Mouse (Mus musculus) midbrain, embryonic 15.5 days (tissue): ENCODE data around the gene Capn15. TPM values are rescaled to one million over a fixed set of nuclear protein-coding genes. Genes with fewer than 3 reads are reported as not detected.

Experiments
- ATAC-seq: fragments of 200-750 bp; cut with Nextera tagmentation; replicated peaks from 2 replicates; pipeline ENCODE4 v1.8.0; 2017; ENCODE audit warnings: moderate TSS enrichment
- H3K27ac ChIP-seq: fragments of 300-500 bp; sonication (generic); 2 replicates; pipeline ENCODE4 v1.5.1; 2015; ENCODE audit warnings: mild to moderate bottlenecking, inconsistent platforms
- H3K27me3 ChIP-seq: fragments of 300-500 bp; sonication (generic); replicated peaks from 2 replicates; pipeline ENCODE4 v1.6.1; 2015; ENCODE audit warnings: inconsistent platforms
- H3K36me3 ChIP-seq: fragments of 300-500 bp; sonication (generic); replicated peaks from 2 replicates; pipeline ENCODE4 v1.6.1; 2015; ENCODE audit warnings: inconsistent platforms
- H3K4me1 ChIP-seq: fragments of 300-500 bp; sonication (generic); 2 replicates; pipeline ENCODE4 v1.6.1; 2015; ENCODE audit warnings: inconsistent platforms
- H3K4me2 ChIP-seq: fragments of 300-500 bp; sonication (generic); 2 replicates; pipeline ENCODE4 v1.6.1; 2015; ENCODE audit warnings: inconsistent platforms, mild to moderate bottlenecking, moderate library complexity
- H3K4me3 ChIP-seq: fragments of 300-500 bp; sonication (generic); 2 replicates; pipeline ENCODE4 v1.5.1; 2015; ENCODE audit warnings: mild to moderate bottlenecking, inconsistent platforms
- H3K9ac ChIP-seq: fragments of 300-500 bp; sonication (generic); 2 replicates; pipeline ENCODE4 v1.6.1; 2015; ENCODE audit warnings: mild to moderate bottlenecking, inconsistent platforms
- H3K9me3 ChIP-seq: fragments of 300-500 bp; sonication (generic); 2 replicates; pipeline ENCODE4 v1.6.1; 2016; ENCODE audit warnings: inconsistent platforms
- WGBS: fragments of 180-500 bp; shearing (Covaris S2); methylation state at CpG from one replicate; pipeline ENCODE4 v1.1.7; 2015; ENCODE audit warnings: mixed read lengths; 5-methylcytosine and 5-hydroxymethylcytosine counted together
- polyA plus RNA-seq: library from polyadenylated mRNA; unstranded; fragments of >200 nt; fragmentation: Nextera tagmentation; extraction: Ambion mirVana; gene quantifications from 2 replicates; pipeline ENCODE4 v1.2.1, GENCODE M21; 2015

Capn15 gene
- polyA plus RNA-seq, result 22.2 and 23.8 TPM in 2 replicates

GRCm38 (mm10) chr17:25985306-25986294, at the start of gene Capn15:
Capn15 (minus strand) TSS chr17:25985796.
- whole genome bisulfite sequencing, result under 1% methylated on average over 90 of the region's 91 CpGs
- Histone ChIP-seq H3K27me3 (no peaks in the 10 kb centered on the region), H3K4me3 (peak within 1 kb of the TSS; percentile 86), H3K27ac (peak within 1 kb of the TSS; percentile 90), H3K9ac (peak within 1 kb of the TSS; percentile 84), H3K9me3 (no peaks in the 10 kb centered on the region), H3K4me1 (peaks cover 28% of the 10 kb centered on the region), H3K36me3 (peaks cover 9% of the 10 kb centered on the region), H3K4me2 (peak within 1 kb of the TSS; percentile 79)
- ATAC-seq, result peak; percentile 99

- Histone ChIP-seq H3K4me2 (no peak overlapping the region), H3K4me3 (no peak overlapping the region), H3K27me3 (no peaks in the 10 kb centered on the region), H3K4me1 (no peaks in the 10 kb centered on the region), H3K27ac (no peak overlapping the region), H3K9me3 (no peaks in the 10 kb centered on the region), H3K9ac (no peak overlapping the region), H3K36me3 (peaks cover 5% of the 10 kb centered on the region)
- ATAC-seq, result no peak
- 89% methylated on average over 6 of the region's 6 CpGs for WGBS
Observed at GRCm38 (mm10) chr17:26032037-26032436, 46.4 kb upstream of the Capn15 start.

GRCm38 (mm10) chr17:26031583-26031982, 46.0 kb upstream of the Capn15 start:
- Histone ChIP-seq H3K36me3 (peaks cover 5% of the 10 kb centered on the region), H3K27ac (no peak overlapping the region), H3K9me3 (no peaks in the 10 kb centered on the region), H3K4me3 (no peak overlapping the region), H3K27me3 (no peaks in the 10 kb centered on the region), H3K9ac (no peak overlapping the region), H3K4me1 (no peaks in the 10 kb centered on the region), H3K4me2 (no peak overlapping the region)
- WGBS, result 91% methylated on average over 5 of the region's 5 CpGs
- ATAC-seq, result no peak

GRCm38 (mm10) chr17:26028261-26028660, 42.7 kb upstream of the Capn15 start:
- Histone ChIP-seq H3K36me3 (0 out of 2 replicates have a peak, but pooled peaks cover 9% of the 10 kb centered on the region), H3K4me1 (no peaks in the 10 kb centered on the region), H3K4me3 (no peak overlapping the region), H3K4me2 (no peak overlapping the region), H3K9me3 (no peaks in the 10 kb centered on the region), H3K9ac (no peak overlapping the region), H3K27me3 (no peaks in the 10 kb centered on the region), H3K27ac (no peak overlapping the region)
- 81% methylated on average over 4 of the region's 4 CpGs for WGBS
- no peak for ATAC-seq

GRCm38 (mm10) chr17:26024674-26025073, 39.1 kb upstream of the Capn15 start:
- WGBS, result 95% methylated on average over 9 of the region's 9 CpGs
- no peak overlapping the region for H3K9ac ChIP-seq
- ATAC-seq, result no peak
- H3K27ac ChIP-seq, result no peak overlapping the region
- H3K27me3 ChIP-seq, result no peaks in the 10 kb centered on the region
- H3K4me2 ChIP-seq, result no peak overlapping the region
- H3K36me3 ChIP-seq, result 0 out of 2 replicates have a peak, but pooled peaks cover 9% of the 10 kb centered on the region
- no peak overlapping the region for H3K4me3 ChIP-seq
- no peaks in the 10 kb centered on the region for H3K4me1 ChIP-seq
- no peaks in the 10 kb centered on the region for H3K9me3 ChIP-seq

GRCm38 (mm10) chr17:26023966-26024365, 38.4 kb upstream of the Capn15 start:
- no peaks in the 10 kb centered on the region for H3K27me3 ChIP-seq
- no peak overlapping the region for H3K4me2 ChIP-seq
- no peak overlapping the region for H3K27ac ChIP-seq
- no peaks in the 10 kb centered on the region for H3K4me1 ChIP-seq
- no peak overlapping the region for H3K4me3 ChIP-seq
- no peaks in the 10 kb centered on the region for H3K9me3 ChIP-seq
- H3K36me3 ChIP-seq, result 0 out of 2 replicates have a peak, but pooled peaks cover 9% of the 10 kb centered on the region
- 85% methylated on average over 8 of the region's 8 CpGs for WGBS
- H3K9ac ChIP-seq, result no peak overlapping the region
- ATAC-seq, result no peak

- H3K9ac ChIP-seq, result no peak overlapping the region
- 0 out of 2 replicates have a peak, but pooled peaks cover 9% of the 10 kb centered on the region for H3K36me3 ChIP-seq
- H3K4me2 ChIP-seq, result no peak overlapping the region
- no peak overlapping the region for H3K4me3 ChIP-seq
- ATAC-seq, result no peak
- WGBS, result 98% methylated on average over 5 of the region's 5 CpGs
- H3K27me3 ChIP-seq, result no peaks in the 10 kb centered on the region
- H3K27ac ChIP-seq, result no peak overlapping the region
- no peaks in the 10 kb centered on the region for H3K9me3 ChIP-seq
- no peaks in the 10 kb centered on the region for H3K4me1 ChIP-seq
Observed at GRCm38 (mm10) chr17:26023181-26023580, 37.6 kb upstream of the Capn15 start.

- Histone ChIP-seq H3K9me3 (no peaks in the 10 kb centered on the region), H3K4me2 (no peak overlapping the region), H3K27me3 (no peaks in the 10 kb centered on the region), H3K4me3 (no peak overlapping the region), H3K27ac (no peak overlapping the region), H3K9ac (no peak overlapping the region), H3K4me1 (no peaks in the 10 kb centered on the region), H3K36me3 (0 out of 2 replicates have a peak, but pooled peaks cover 9% of the 10 kb centered on the region)
- no peak for ATAC-seq
- 92% methylated on average over 9 of the region's 9 CpGs for WGBS
Observed at GRCm38 (mm10) chr17:26021728-26022341, 36.2 kb upstream of the Capn15 start.

GRCm38 (mm10) chr17:26020848-26021347, 35.3 kb upstream of the Capn15 start:
- H3K4me2 ChIP-seq, result no peak overlapping the region
- H3K4me1 ChIP-seq, result no peaks in the 10 kb centered on the region
- no peak overlapping the region for H3K9ac ChIP-seq
- no peak for ATAC-seq
- H3K27me3 ChIP-seq, result no peaks in the 10 kb centered on the region
- H3K9me3 ChIP-seq, result no peaks in the 10 kb centered on the region
- H3K27ac ChIP-seq, result no peak overlapping the region
- H3K36me3 ChIP-seq, result peaks cover 7% of the 10 kb centered on the region; the same call in 1 of the 2 replicates
- no peak overlapping the region for H3K4me3 ChIP-seq
- 95% methylated on average over 7 of the region's 7 CpGs for WGBS

GRCm38 (mm10) chr17:26018388-26018787, 32.8 kb upstream of the Capn15 start:
- Histone ChIP-seq H3K4me1 (no peaks in the 10 kb centered on the region), H3K4me3 (no peak overlapping the region), H3K27me3 (no peaks in the 10 kb centered on the region), H3K27ac (no peak overlapping the region), H3K4me2 (no peak overlapping the region), H3K36me3 (peaks cover 12% of the 10 kb centered on the region), H3K9ac (no peak overlapping the region), H3K9me3 (no peaks in the 10 kb centered on the region)
- 94% methylated on average over 3 of the region's 3 CpGs for WGBS
- no peak for ATAC-seq

- Histone ChIP-seq H3K4me1 (no peaks in the 10 kb centered on the region), H3K4me2 (no peak overlapping the region), H3K27ac (no peak overlapping the region), H3K4me3 (no peak overlapping the region), H3K27me3 (no peaks in the 10 kb centered on the region), H3K9me3 (no peaks in the 10 kb centered on the region), H3K36me3 (peaks cover 15% of the 10 kb centered on the region), H3K9ac (no peak overlapping the region)
- WGBS, result 84% methylated on average over 5 of the region's 5 CpGs
- ATAC-seq, result no peak
Observed at GRCm38 (mm10) chr17:26017949-26018348, 32.4 kb upstream of the Capn15 start.

GRCm38 (mm10) chr17:26017021-26017420, 31.4 kb upstream of the Capn15 start:
- no peaks in the 10 kb centered on the region for H3K27me3 ChIP-seq
- no peak overlapping the region for H3K4me3 ChIP-seq
- WGBS, result 95% methylated on average over 3 of the region's 3 CpGs
- H3K27ac ChIP-seq, result no peak overlapping the region
- no peak overlapping the region for H3K9ac ChIP-seq
- no peak overlapping the region for H3K4me2 ChIP-seq
- H3K9me3 ChIP-seq, result no peaks in the 10 kb centered on the region
- peaks cover 20% of the 10 kb centered on the region for H3K36me3 ChIP-seq
- peaks cover 1% of the 10 kb centered on the region; the same call in 1 of the 2 replicates for H3K4me1 ChIP-seq
- ATAC-seq, result no peak
